Mouse (Mus musculus) E14TG2a.4 (cell line): ENCODE results near the gene Vsig10l.

Experiments
- CTCF ChIP-seq: conservative IDR thresholded peaks from 2 replicates; pipeline ENCODE4 v1.5.1; 2014; ENCODE audit warnings: low read length
- POU5F1 ChIP-seq: IDR thresholded peaks from 2 replicates; pipeline ENCODE4 v1.6.1; 2014; ENCODE audit warnings: low read length, borderline replicate concordance

GRCm38 (mm10) chr7:43465344-43466098 lies 2.6 kb downstream of the Vsig10l start:
- TF ChIP-seq CTCF (no peak), POU5F1 (no peak)
